Mouse (Mus musculus) CH12.LX (cell line): ENCODE data around the gene Rbbp5. TPM values are rescaled to one million over a fixed set of nuclear protein-coding genes. Genes with fewer than 3 reads are reported as not detected.

Experiments
- DNase-seq: peaks from one replicate; pipeline ENCODE4 v3.0.0-alpha.2; 2013; ENCODE audit errors: extremely low read depth
- H3K27ac ChIP-seq: 2 replicates; pipeline ENCODE4 v1.5.1; 2012; ENCODE audit warnings: low read depth, mild to moderate bottlenecking, control low read depth, moderate library complexity; ENCODE audit not compliant: insufficient read depth
- H3K27me3 ChIP-seq: replicated peaks from 2 replicates; pipeline ENCODE3; 2012; ENCODE audit warnings: inconsistent platforms
- H3K36me3 ChIP-seq, 2 experiments: replicated peaks in 1 of 2; 2 replicates each; pipeline versions ENCODE3 to v1.6.1; 2012; ENCODE audit warnings: inconsistent platforms in 1 of 2, low read length in 1 of 2, mild to moderate bottlenecking in 1 of 2, mixed read lengths in 1 of 2, moderate library complexity in 1 of 2; ENCODE audit not compliant: control insufficient read depth in 1 of 2, insufficient read depth in 1 of 2
- H3K4me1 ChIP-seq, 2 experiments: 2 replicates each; pipeline ENCODE4 v1.6.1; 2012; ENCODE audit warnings: inconsistent platforms in 1 of 2, moderate library complexity in 1 of 2; ENCODE audit not compliant: insufficient read depth in 2 of 2, control insufficient read depth in 1 of 2
- H3K4me2 ChIP-seq: 2 replicates; pipeline ENCODE4 v1.6.1; 2012; ENCODE audit warnings: low read depth, mild to moderate bottlenecking, control low read depth; ENCODE audit not compliant: poor library complexity, insufficient read depth, severe bottlenecking
- H3K4me3 ChIP-seq, 3 experiments: fragments of 150-350 bp in 1 of 3; sonication (generic) in 1 of 3; replicated peaks in 1 of 3; 2 replicates each; pipeline versions ENCODE3 to v1.5.1; 2011 to 2012; ENCODE audit warnings: low read depth in 2 of 3, low read length in 2 of 3, mild to moderate bottlenecking in 2 of 3, moderate library complexity in 2 of 3, control low read depth in 1 of 3, improper control_type of control experiment in 1 of 3, inconsistent platforms in 1 of 3, mixed read lengths in 1 of 3; ENCODE audit not compliant: poor library complexity in 1 of 3
- H3K79me2 ChIP-seq: replicated peaks from 2 replicates; pipeline ENCODE4 v1.6.1; 2012; ENCODE audit warnings: mild to moderate bottlenecking, moderate library complexity; ENCODE audit not compliant: control insufficient read depth, poor library complexity, insufficient read depth, severe bottlenecking; ENCODE audit errors: extremely low read depth
- H3K9ac ChIP-seq: 2 replicates; pipeline ENCODE4 v1.6.1; 2012; ENCODE audit warnings: low read depth, mild to moderate bottlenecking, control low read depth, moderate library complexity; ENCODE audit not compliant: insufficient read depth
- H3K9me3 ChIP-seq: replicated peaks from 2 replicates; pipeline ENCODE3; 2012; ENCODE audit warnings: low read length, inconsistent platforms, mixed read lengths
- BHLHE40 ChIP-seq: IDR thresholded peaks from 2 replicates; pipeline ENCODE4 v1.6.1; 2011; ENCODE audit warnings: mild to moderate bottlenecking, low read depth, low read length, improper control_type of control experiment
- CHD2 ChIP-seq: IDR thresholded peaks from 2 replicates; pipeline ENCODE4 v1.6.1; 2011; ENCODE audit warnings: low read length, improper control_type of control experiment
- CTCF ChIP-seq, 2 experiments: IDR thresholded peaks in 1 of 2; conservative IDR thresholded peaks in 1 of 2; 2 replicates each; pipeline ENCODE4 v1.5.1; 2011 to 2012; ENCODE audit warnings: low read depth in 2 of 2, low read length in 2 of 2, improper control_type of control experiment in 1 of 2, inconsistent platforms in 1 of 2, mild to moderate bottlenecking in 1 of 2, moderate library complexity in 1 of 2
- EP300 ChIP-seq: IDR thresholded peaks from 2 replicates; pipeline ENCODE4 v1.6.1; 2011; ENCODE audit warnings: low read length, improper control_type of control experiment
- IRF4 ChIP-seq: IDR thresholded peaks from 2 replicates; pipeline ENCODE4 v1.6.1; 2014; ENCODE audit warnings: low read depth, mild to moderate bottlenecking, inconsistent platforms, low read length, improper control_type of control experiment
- JUND ChIP-seq: conservative IDR thresholded peaks from 2 replicates; pipeline ENCODE4 v1.6.1; 2011; ENCODE audit warnings: low read depth, low read length, improper control_type of control experiment
- KAT2A ChIP-seq: IDR thresholded peaks from 2 replicates; pipeline ENCODE4 v1.6.1; 2012; ENCODE audit warnings: low read length, improper control_type of control experiment, inconsistent platforms; ENCODE audit not compliant: insufficient replicate concordance
- MAFK ChIP-seq: IDR thresholded peaks from 2 replicates; pipeline ENCODE4 v1.6.1; 2011; ENCODE audit warnings: low read length, improper control_type of control experiment; ENCODE audit not compliant: insufficient replicate concordance
- MAZ ChIP-seq: IDR thresholded peaks from 2 replicates; pipeline ENCODE4 v1.6.1; 2012; ENCODE audit warnings: low read depth, mild to moderate bottlenecking, inconsistent platforms, low read length, improper control_type of control experiment, moderate library complexity
- MEF2A ChIP-seq: IDR thresholded peaks from 2 replicates; pipeline ENCODE4 v1.6.1; 2014; ENCODE audit warnings: low read depth, mild to moderate bottlenecking, inconsistent platforms, low read length, improper control_type of control experiment, borderline replicate concordance
- MYC ChIP-seq: IDR thresholded peaks from 2 replicates; pipeline ENCODE4 v1.6.1; 2011; ENCODE audit warnings: low read depth, mild to moderate bottlenecking, improper control_type of control experiment, low read length
- PAX5 ChIP-seq: IDR thresholded peaks from 2 replicates; pipeline ENCODE4 v1.6.1; 2012; ENCODE audit warnings: low read length, inconsistent platforms, mixed read lengths
- POLR2A ChIP-seq: IDR thresholded peaks from 2 replicates; pipeline ENCODE4 v1.6.1; 2011; ENCODE audit warnings: low read depth, mild to moderate bottlenecking, improper control_type of control experiment, low read length
- RAD21 ChIP-seq: IDR thresholded peaks from 2 replicates; pipeline ENCODE4 v1.6.1; 2011; ENCODE audit warnings: low read depth, mild to moderate bottlenecking, low read length, improper control_type of control experiment, moderate library complexity
- RCOR1 ChIP-seq: conservative IDR thresholded peaks from 2 replicates; pipeline ENCODE4 v1.6.1; 2012; ENCODE audit warnings: low read depth, mild to moderate bottlenecking, inconsistent platforms, low read length, improper control_type of control experiment
- SMC3 ChIP-seq: IDR thresholded peaks from 2 replicates; pipeline ENCODE4 v1.6.1; 2011; ENCODE audit warnings: low read depth, low read length, improper control_type of control experiment
- TCF12 ChIP-seq: IDR thresholded peaks from 2 replicates; pipeline ENCODE4 v1.6.1; 2014; ENCODE audit warnings: low read depth, mild to moderate bottlenecking, inconsistent platforms, low read length, improper control_type of control experiment
- USF1 ChIP-seq: IDR thresholded peaks from 2 replicates; pipeline ENCODE4 v1.6.1; 2014; ENCODE audit warnings: low read depth, mild to moderate bottlenecking, inconsistent platforms, low read length, improper control_type of control experiment
- ZMIZ1 ChIP-seq: IDR thresholded peaks from 2 replicates; pipeline ENCODE4 v1.6.1; 2012; ENCODE audit warnings: low read depth, mild to moderate bottlenecking, inconsistent platforms, low read length, improper control_type of control experiment
- dilution Hi-C: fragments of 300-500 bp; cut with MboI; formaldehyde crosslinking; loops from 2 replicates; pipeline ENCODE4 v1.14.3; 2020; ENCODE audit warnings: low sequenced_read_pairs; ENCODE audit not compliant: extremely low pct_unique_long_range_greater_than_20kb, extremely low pct_ligation_motif_present
- in situ Hi-C: fragments of 300-500 bp; cut with MboI; formaldehyde crosslinking; loops from 3 replicates; pipeline ENCODE4 v1.14.3; 2019; ENCODE audit warnings: low sequenced_read_pairs, low pct_ligation_motif_present, low pct_unique_long_range_greater_than_20kb, mixed read lengths
- polyA plus RNA-seq: library from polyadenylated mRNA; unstranded; fragments of >175 nt; gene quantifications from 2 replicates; pipeline ENCODE4 v1.2.1, GENCODE M21; 2012; ENCODE audit warnings: low read depth; ENCODE audit not compliant: insufficient read length
- total RNA-seq, 2 experiments: library from RNA; depleted of rRNA; stranded (reverse); fragments of 300-350 nt in 1 of 2; fragments of >200 nt in 1 of 2; gene quantifications; 2 replicates each; pipeline ENCODE4 v1.2.3; 2012 to 2014

Gene Rbbp5
- total and polyA plus RNA-seq, 3 experiments, result 36.9 to 52.5 (median 50.3) TPM

DNA sequence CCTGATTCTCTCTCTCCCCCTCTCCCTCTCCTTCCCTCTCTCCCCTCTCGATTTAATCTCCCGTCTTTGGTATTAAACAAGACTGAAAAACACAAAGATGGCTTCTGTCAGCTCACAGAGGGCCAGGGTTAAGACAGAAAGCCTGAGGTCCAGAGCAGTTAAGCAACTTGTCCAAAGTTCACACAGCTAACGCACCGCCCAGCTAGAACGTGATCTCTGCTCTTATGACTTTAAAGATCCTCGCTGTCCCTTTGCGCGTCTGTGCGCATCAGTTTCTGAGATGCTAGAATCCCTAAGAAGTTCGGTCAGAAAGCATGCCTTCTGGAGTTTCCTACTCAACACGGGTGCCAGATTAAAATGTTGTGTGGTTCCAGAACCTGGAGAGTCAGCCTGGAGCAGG, 42.6 kb downstream of the Rbbp5 start:
- H3K4me2 ChIP-seq, result no peak overlapping the region
- H3K9me3 ChIP-seq, result peaks cover 3% of the 10 kb centered on the region
- in situ Hi-C loops, result no loop called here
- no peak overlapping the region for H3K27ac ChIP-seq
- no peaks in the 10 kb centered on the region for H3K4me1 ChIP-seq
- H3K36me3 ChIP-seq, result no peaks in the 10 kb centered on the region
- no peak for DNase-seq
- H3K9ac ChIP-seq, result no peak overlapping the region
- H3K79me2 ChIP-seq, result no peaks in the 10 kb centered on the region
- dilution Hi-C loops, result no loop called here
- H3K27me3 ChIP-seq, result peaks cover 62% of the 10 kb centered on the region
- no peak for TF ChIP-seq MAFK
- TF ChIP-seq MYC, result no peak
- no peak for TF ChIP-seq BHLHE40
- no peak for TF ChIP-seq IRF4
- TF ChIP-seq RAD21, result no peak
- no peak for TF ChIP-seq ZMIZ1
- TF ChIP-seq JUND, result no peak
- no peak for TF ChIP-seq KAT2A
- no peak for TF ChIP-seq PAX5
- TF ChIP-seq TCF12, result no peak
- no peak for TF ChIP-seq EP300
- TF ChIP-seq POLR2A, result no peak
- no peak for TF ChIP-seq CHD2
- TF ChIP-seq RCOR1, result no peak
- no peak for TF ChIP-seq MEF2A
- no peak for TF ChIP-seq SMC3
- no peak overlapping the region for H3K4me3 ChIP-seq

DNA sequence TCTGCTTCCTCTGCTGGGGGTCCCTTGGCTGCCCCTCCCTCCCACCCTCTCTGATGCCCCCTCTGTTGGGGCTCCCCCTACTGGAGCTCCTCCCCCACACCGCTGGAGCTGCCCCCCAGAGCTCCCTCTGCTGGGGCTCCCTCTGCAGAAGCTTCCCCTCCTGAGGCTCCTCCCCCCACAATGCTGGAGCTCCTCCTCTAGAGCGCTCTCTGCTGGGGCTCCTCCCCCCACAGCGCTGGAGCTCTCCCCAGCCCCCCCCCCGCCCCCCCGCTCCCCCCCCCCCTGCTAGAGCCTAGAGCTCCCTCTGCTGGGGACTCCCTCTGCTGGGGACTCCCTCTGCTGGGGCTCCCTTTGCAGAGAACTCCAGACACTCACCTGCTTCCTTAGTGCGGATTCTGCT, 43.6 kb downstream of the Rbbp5 start:
- no peak overlapping the region for H3K9ac ChIP-seq
- in situ Hi-C loops, result no loop called here

More for the DNA sequence above, 43.6 kb downstream of the Rbbp5 start:
- H3K79me2 ChIP-seq, result no peaks in the 10 kb centered on the region
- peaks cover 66% of the 10 kb centered on the region for H3K27me3 ChIP-seq
- no peak overlapping the region for H3K4me3 ChIP-seq
- no peak overlapping the region for H3K27ac ChIP-seq
- peaks cover 3% of the 10 kb centered on the region for H3K9me3 ChIP-seq
- no peaks in the 10 kb centered on the region for H3K4me1 ChIP-seq
- H3K4me2 ChIP-seq, result no peak overlapping the region
- peak; percentile 51 for DNase-seq
- no peaks in the 10 kb centered on the region for H3K36me3 ChIP-seq
- dilution Hi-C loops, result no loop called here
- TF ChIP-seq CTCF (conservative IDR thresholded peaks at IDR 0.05 in 1 of 2, IDR thresholded peaks at IDR 0.05 in 1 of 2; ENCODE audit: low read depth in 2 of 2, low read length in 2 of 2) (peak in 1 of 2 experiments; percentile 70; a peak in 2 of 4 replicates), USF1 (no peak), MAZ (peak; percentile 61; the same call in 1 of the 2 replicates)
